Mouse (Mus musculus): Measurements from ENCODE around the gene Xxylt1.

GRCm38 (mm10) chr16:31047186-31047898, 33.9 kb downstream of the Xxylt1 start:
- TF ChIP-seq POLR2A (IDR thresholded peaks at IDR 0.05; ENCODE audit: insufficient read depth, low read depth, low read length) (no peak), EP300 (IDR thresholded peaks at IDR 0.05; ENCODE audit: insufficient read depth, low read depth, low read length) (no peak), CTCF (IDR thresholded peaks at IDR 0.05) (no peak)

All from heart, adult 2 months (tissue).